Mouse (Mus musculus): ENCODE data around the gene Tk2.

- TF ChIP-seq CTCF (IDR thresholded peaks at IDR 0.05) (no peak), EP300 (IDR thresholded peaks at IDR 0.05) (no peak)
Observed at GRCm38 (mm10) chr8:104217601-104218000, 30.8 kb downstream of the Tk2 start.
